Mouse (Mus musculus) bone marrow macrophage, adult 2 months (primary cell): ENCODE data around the gene Tssk1.

Experiments
- CTCF ChIP-seq: IDR thresholded peaks from 2 replicates; pipeline ENCODE4 v1.5.1; 2012; ENCODE audit warnings: low read depth, mild to moderate bottlenecking, low read length, moderate library complexity
- POLR2A ChIP-seq: IDR thresholded peaks from 2 replicates; pipeline ENCODE4 v1.6.1; 2012; ENCODE audit warnings: mild to moderate bottlenecking, low read depth, low read length, borderline replicate concordance

GRCm38 (mm10) chr16:17931906-17932460 is 38.0 kb downstream of the Tssk1 start:
- no peak for TF ChIP-seq CTCF
- TF ChIP-seq POLR2A: no peak
